Mouse (Mus musculus) thymus, postnatal 0 days (tissue): ENCODE measurements at regions not wholly inside any gene's neighbourhood (a gene's known extent, or its start where the extent isn't known, plus 50 kb on each side); places are given as distances from the start of the nearest gene placed in this dataset. TPM values are rescaled to one million over a fixed set of nuclear protein-coding genes. Genes with fewer than 3 reads are reported as not detected.
"Not testable (repeated sequence)": the region's sequence is repeated elsewhere in the genome, so short reads cannot be mapped to it uniquely, and the experiment has no call there.

Experiments used
- DNase-seq: peaks from one replicate; pipeline ENCODE4 v3.0.0-alpha.2; 2015; ENCODE audit warnings: low spot score
- microRNA-seq: library from miRNA; unstranded; fragments of <30 nt; microRNA quantifications from one replicate; pipeline ENCODE4, GENCODE M21; 2016; ENCODE audit warnings: borderline number of aligned reads

DNA sequence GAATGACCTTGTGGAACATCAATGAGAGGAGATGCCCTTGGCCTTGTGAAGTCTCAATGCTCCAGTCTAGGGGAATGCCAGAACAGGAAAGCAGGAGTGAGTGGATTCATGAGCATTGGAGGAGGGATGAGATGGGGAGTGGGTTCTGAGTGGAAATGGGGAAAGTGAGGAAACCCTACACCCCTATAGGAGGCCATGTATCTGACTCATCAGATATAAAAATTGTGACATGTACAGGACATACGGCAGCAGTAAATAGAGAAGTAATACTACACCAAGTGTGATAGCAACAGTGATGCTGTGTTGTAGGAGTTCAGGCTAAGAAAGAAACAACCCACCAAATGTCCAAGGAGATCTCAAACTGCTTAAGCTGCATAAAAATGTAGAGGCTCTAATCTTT, 285.8 kb upstream of the Zfp386 start:
- DNase-seq = not testable (repeated sequence)

DNA sequence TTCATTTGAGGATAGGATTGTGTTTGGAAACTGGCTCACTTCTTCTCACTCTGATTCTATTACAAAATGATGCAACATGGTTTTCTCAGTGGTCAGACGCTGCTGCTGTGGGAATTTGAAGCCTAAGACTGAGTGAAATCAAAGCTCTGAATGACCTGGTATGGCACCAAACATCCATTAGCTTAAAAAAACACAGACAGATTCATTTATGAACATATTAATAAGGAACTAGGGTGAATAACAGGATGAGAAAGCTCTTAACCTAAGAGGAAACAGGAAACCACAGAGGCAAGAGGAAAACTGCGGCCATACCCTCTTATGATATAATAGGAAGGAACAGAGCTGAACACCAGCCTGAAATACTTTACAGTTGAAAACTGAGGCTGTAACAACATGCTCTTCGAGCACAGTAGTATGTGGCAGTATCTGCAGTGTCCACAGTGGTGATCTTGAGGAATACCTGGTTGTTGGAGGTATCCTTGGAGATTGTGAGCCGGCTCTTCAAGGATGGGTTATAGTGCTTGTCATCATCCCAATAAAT, 282.5 kb upstream of the Zfp386 start:
- not testable (repeated sequence) for DNase-seq

DNA sequence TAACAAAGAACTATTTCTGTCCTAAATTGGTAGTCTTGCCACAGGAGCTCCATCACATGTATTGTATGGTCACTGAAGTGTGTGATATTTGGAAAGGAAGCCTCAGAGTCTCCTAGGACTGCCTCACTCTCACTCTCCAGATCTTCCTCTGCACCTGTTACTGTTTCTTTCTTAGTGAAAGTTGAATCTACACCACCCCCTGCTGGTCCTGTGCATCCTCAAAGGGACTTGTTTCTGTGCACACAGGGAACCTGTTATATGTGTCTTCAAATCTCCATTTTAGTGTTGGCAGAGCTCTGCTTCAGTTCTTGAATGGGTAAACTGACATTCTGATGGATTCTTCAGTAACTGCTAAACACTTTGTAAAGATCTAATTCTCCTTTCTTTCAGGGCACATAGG, 276.3 kb upstream of the Zfp386 start:
- not testable (repeated sequence) for DNase-seq

DNA sequence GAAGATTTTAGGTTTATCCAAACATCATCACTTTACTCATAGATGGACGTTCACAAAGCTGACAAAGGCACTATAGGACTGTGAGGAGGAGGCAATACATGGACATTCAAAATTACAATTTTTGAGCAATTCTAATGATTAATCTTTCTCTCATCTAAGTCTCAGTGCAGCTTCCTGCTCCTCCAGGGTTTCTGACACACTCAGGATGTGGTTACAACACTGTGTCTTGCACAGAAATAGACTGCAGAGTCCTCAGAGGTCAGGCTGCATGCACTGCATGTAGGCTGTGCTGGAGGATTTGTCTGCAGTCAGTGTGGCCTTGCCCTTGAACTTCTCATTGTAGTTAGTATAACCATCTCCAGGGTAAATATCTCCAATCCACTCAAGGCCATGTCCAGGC, 257.2 kb upstream of the Zfp386 start:
- DNase-seq = not testable (repeated sequence)

DNA sequence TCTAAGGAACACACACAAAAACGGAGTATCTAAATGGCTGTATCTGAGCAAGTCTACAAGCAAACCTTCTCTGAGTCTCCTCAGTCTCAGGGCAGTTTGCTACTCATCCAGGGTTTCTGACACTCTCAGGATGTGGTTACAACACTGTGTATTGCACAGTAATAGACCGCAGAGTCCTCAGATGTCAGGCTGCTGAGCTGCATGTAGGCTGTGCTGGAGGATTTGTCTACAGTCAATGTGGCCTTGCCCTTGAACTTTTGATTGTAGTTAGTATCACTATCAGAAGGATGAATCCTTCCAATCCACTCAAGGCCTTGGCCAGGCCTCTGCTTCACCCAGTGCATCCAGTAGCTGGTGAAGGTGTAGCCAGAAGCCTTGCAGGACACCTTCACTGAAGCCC, 245.0 kb upstream of the Zfp386 start:
- peak; percentile 22 for DNase-seq

DNA sequence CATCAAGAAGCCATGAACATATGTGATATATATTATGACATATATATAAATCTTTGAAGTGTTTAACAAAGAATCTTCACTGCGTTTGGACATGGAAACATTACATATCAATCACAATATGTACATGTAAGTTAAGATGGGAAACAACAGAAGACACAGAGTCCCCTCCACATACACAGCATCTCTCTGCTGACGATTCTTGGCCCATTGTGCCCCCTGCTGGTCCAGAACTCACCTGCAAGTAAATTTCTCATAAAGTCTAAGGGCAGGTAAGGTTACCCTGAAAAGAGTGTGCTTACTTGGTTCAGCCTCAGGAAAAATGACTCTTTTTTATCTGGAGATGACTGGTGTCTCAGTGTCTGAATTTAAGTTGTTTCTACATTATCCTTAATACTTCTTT, 243.8 kb upstream of the Zfp386 start:
- DNase-seq = peak; percentile 35

DNA sequence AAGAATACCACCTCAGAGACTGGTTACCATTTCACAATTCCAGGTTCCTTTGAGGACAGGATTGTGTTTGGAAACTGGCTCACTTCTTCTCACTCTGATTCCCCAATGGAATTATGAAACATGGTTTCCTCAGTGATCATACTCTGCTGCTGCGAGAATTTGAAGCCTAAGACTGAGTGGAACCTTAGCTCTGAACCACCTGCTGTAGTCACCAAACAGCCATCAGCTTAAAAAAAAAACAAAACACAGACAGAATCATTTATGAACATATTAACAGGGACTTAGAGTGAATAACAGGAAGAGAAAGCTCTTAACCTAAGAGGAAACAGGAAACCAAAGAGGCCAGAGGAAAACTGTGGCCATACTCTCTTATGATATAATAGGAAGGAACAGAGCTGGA, 239.5 kb upstream of the Zfp386 start:
- no peak for DNase-seq

Small RNA genes in the stretch of these regions (microRNA-seq; reads per million reads assigned to microRNA genes)
- gene Gm27722 = not detected
- gene Mir6388 = not detected
